Mouse (Mus musculus): ENCODE data around the gene Fli1.

Gene Fli1

GRCm38 (mm10) chr9:32542212-32543039 lies at the start of gene Fli1:
Gene Fli1 (minus strand): TSS chr9:32542861.
- DNase-seq (ENCODE audit: low spot score) = no peak

DNA sequence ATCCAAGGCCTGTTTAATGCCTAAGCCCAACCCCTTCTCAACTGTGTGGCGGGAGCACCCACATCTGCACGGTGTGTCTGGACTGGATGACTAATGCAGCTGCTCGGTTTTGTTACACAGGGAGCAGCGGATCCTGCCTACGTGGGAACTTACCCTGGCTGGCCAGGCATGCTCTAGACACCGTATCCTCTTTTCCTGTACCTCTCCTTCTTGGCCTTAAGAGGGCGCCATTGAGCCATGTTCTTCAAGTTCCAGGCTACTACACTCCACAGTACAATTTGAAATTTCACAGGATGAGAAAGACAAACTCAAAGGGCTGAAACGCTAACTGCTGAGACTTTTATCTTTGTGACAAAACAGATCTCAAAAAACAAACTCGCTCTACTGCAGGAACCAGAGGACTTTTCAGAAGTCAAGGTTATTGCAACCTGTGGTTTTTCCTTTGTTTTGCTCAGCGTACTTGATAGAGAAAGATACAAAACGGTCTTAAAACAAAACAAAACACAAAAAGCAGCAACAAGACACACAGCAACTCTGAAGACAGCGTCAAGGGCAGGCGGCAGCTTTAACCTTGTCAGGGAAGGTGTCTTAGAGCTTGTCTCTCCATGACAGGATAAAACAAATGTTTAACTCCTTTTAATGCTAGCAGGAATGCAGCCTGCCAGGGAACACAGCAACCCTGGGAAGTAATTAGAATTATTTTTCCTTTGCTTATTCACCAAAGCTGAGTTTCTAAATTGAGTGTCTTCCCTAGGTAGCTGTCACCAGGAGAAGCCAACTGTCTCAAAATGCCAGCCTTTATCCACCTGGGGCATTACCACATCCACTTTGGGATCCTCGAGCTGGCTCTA lies 49.3 kb upstream of the Fli1 start:
- DNase-seq (ENCODE audit: low spot score) = peak; percentile 21

DNA sequence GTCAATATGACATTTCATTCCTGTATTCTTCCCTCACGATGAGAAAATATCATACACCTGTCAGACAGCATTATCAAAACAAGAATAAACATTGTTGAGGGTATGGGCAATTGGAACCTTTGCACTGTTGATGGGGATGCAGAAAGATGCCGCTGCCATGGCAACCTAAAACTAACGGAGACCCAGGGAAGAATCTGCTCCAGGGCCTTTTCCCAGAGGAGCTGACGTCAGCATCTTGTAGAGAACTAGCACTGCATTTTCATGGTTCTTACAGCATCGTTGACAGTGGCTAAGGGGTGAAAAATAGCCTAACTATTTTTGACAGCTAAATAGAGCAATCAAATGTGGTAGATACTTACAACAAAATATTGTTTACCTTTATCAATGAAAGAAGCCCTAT lies 47.9 kb upstream of the Fli1 start:
- no peak for DNase-seq (ENCODE audit: low spot score)

DNA sequence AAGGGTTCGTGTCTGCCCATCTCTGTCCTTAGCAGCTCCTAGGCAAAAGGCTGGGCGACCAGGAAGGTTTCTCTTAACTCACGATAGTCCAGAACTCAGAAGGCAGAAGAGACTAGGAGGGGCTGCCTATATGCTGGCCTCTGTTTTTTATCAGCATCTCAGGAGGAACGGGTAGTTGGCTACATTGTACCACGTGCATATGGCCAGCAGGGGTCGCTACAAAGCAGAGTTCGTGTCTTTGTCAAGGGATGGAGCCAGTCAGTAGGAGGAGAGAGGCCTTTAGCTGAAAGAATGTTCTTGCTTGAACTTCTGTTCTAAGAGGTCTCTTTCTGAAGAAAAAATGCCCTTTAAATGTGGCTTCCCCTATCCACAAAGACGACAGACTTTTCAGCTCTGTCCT lies 47.2 kb upstream of the Fli1 start:
- DNase-seq (ENCODE audit: low spot score) = peak; percentile 72

GRCm38 (mm10) chr9:32585357-32585756 lies 42.7 kb upstream of the Fli1 start:
- no peak for DNase-seq (ENCODE audit: low spot score)

GRCm38 (mm10) chr9:32583905-32584304 lies 41.2 kb upstream of the Fli1 start:
- DNase-seq (ENCODE audit: low spot score) = no peak

- DNase-seq (ENCODE audit: low spot score) = no peak
Observed at GRCm38 (mm10) chr9:32581851-32582573, 39.4 kb upstream of the Fli1 start.

DNA sequence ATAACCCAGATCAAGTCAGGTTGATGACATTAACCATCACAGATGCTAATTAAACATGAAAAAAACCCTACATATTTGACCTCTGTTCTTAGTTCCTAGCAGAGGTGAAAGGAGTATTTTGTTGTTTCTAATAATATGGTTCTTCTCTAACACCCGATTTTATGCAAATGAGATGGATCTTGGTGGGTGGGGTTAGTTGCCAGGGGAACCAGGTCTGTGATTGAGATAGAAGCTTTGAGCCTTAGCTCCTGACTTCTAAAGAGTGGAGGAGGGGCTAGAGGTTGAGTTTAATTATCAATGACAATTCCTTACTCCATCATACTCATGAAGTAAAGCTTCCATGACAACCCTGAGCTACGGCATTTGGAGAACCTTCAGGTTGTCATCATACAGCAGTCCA lies 35.8 kb upstream of the Fli1 start:
- no peak for DNase-seq (ENCODE audit: low spot score)

DNA sequence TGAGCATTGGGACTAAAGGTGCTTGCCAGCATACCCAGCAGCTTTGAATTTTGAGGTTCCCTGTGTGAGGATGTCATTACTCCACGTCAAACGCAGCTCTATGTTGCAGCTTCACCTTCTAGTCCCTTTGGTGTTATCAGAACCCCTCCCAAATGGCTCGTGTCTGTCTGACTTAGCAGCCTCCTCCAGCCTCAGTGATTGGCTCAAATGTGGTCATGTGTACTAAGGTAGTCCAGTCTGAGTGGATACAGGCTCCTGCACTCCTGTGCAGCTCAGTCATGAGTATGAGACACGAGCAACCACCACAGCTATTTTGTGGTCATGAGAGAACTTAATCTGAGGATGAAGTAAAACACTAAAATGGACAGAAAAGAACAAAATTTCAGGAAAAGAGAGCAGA lies 31.0 kb upstream of the Fli1 start:
- no peak for DNase-seq (ENCODE audit: low spot score)

DNA sequence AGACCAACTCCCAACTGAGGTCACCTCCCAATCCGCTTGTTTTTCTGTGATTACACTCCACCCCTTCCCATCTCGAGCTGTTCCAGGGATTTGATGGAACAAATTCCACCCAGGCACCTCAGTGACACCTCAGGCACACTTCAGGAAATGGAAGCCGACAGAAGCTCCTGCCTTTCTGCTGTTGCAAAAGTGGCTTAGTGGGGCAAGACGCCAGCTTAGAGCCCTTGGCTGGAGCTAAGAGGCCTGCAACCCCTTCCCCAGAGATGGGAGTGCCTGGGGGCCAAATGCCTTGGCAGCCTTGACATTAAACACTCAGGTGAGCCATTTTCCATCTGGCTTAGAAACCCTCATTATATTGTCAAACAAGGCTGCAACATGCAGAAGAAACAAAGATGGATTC lies 29.0 kb upstream of the Fli1 start:
- DNase-seq (ENCODE audit: low spot score) = no peak

- no peak for DNase-seq (ENCODE audit: low spot score)
Observed at GRCm38 (mm10) chr9:32570547-32570946, 27.9 kb upstream of the Fli1 start.

GRCm38 (mm10) chr9:32569261-32569660 lies 26.6 kb upstream of the Fli1 start:
- DNase-seq (ENCODE audit: low spot score) = no peak

DNA sequence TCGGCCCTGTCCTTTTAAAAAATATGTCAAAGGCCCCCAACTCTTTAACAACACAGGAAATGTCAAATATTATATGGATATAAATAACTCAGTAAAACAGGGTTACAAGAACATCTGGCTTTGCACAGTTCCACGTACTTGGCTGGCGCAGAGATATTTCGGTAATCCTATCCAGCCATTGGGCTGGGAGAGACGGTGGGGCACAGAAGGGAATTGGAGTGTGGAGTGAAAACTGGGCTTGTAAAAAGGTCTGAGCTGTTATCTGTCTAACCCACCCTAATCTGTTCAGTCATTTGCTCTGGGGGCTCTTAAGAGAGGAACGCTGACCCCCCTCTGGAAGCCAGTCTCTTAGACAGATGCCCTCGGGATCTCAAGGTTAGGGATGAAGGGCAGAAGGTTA lies 24.9 kb upstream of the Fli1 start:
- no peak for DNase-seq (ENCODE audit: low spot score)

- no peak for DNase-seq (ENCODE audit: low spot score)
Observed at GRCm38 (mm10) chr9:32565309-32565708, 22.6 kb upstream of the Fli1 start.

DNA sequence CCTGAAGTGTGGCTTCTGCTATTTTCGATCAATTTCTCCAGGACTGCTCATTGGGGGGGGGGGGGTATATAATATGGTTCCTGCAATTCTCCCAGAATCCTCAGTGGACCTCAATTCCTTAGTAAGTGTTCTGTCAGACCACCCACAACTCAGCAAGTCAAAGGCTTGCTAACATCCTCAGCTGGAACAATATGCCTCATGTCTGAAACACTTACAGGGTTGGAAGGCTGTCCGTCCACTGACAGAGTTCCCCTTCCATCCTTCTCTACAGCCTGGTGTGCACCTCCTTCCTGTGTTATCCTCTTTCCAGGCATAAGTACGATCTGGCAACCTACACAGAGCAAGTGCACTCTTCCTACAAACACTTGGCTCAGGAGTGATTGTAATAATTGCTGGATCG lies 20.2 kb upstream of the Fli1 start:
- DNase-seq (ENCODE audit: low spot score) = no peak

DNA sequence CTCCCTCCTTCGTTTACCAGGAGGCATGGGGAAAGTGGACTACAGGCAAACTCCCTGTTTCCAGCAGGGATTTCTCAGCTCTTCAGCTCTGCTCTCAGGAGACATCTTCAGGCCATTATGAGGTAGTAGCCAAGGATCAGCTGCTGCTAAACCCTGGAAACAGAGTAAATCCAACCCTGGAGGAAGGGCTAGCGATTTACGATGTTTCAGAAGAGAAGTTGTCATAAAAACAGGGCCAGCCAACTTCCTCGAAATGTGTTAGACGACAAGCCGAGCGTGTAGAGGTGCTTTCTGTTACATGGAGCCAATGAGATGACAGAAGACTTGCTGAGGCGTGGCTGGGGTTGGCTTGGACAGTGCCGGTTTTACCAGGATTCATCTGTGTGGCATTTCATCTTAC lies 19.7 kb upstream of the Fli1 start:
- DNase-seq (ENCODE audit: low spot score) = no peak

GRCm38 (mm10) chr9:32561190-32561890 lies 18.7 kb upstream of the Fli1 start:
- DNase-seq (ENCODE audit: low spot score) = no peak

GRCm38 (mm10) chr9:32559859-32560258 lies 17.2 kb upstream of the Fli1 start:
- no peak for DNase-seq (ENCODE audit: low spot score)

DNA sequence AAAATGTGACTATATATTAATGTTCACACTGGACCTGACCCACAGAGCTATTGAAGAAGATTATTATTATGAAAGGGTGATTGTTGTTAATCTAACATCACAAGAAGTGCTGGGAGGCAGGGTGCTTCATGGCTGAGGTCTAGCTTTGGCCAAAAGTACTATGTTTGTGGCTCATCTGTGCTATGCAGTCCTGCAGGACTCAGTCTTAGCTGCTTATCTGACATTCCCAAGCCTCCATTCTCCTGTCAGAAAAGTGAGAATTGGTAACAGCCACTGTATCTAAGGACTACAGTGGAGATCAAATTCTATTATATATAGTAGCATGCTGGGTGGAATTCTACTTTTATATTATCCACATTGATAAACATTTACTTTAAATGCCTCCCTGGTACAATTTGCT lies 16.8 kb upstream of the Fli1 start:
- no peak for DNase-seq (ENCODE audit: low spot score)

- no peak for DNase-seq (ENCODE audit: low spot score)
Observed at GRCm38 (mm10) chr9:32556313-32556712, 13.7 kb upstream of the Fli1 start.

DNA sequence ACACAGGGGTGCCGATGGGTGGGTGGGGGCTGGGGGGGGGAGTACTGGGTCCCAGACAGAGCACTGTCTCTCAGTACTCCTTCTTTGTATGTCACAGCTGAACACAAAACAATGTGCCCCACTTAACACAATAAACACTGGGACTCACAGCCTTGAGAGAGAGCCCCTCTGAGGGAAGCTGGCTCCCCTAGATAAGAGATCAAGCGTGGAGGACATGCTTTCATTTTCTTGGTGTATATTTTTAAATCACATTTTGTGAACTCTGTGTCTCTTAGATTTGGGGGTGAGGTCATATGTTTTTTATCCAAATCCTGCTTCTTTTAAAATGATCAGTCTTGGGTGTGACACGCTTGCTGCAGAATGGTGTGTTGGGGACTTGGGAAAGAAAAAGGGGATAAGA lies 12.6 kb upstream of the Fli1 start:
- DNase-seq (ENCODE audit: low spot score) = no peak

DNA sequence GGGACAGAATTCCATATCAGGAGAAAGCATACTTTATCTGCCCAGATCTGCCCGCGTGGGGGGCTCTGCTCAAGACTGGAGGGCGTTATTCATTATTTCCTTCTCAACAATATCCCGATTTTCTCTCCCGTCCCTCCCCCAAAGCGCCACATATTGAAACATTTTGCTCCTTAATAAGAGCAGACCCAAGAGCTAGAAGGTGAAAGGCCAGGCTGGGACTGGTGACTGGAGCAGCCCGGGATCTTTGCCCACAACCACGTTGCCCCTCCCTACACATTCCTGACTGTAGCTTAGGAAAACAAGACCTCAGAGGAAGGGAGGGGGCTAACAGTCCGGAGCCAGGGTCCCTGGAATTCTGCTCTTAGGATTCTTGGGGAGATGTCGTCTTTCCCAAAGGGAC lies 7.9 kb upstream of the Fli1 start:
- DNase-seq (ENCODE audit: low spot score) = no peak

Data from ovary, postnatal 10 days (tissue).